Comparison of ENCODE assay signal across 9 mouse cellular contexts in genomic region chr10:122046904-122047726, GRCm38 (mm10). TPM values are rescaled to one million over a fixed set of nuclear protein-coding genes. Genes with fewer than 3 reads are reported as not detected.
A peak's percentile ranks its signal among the peaks of the same experiment; 100 is the strongest.
DNase-seq lines count a peak whose midpoint lies in the region; ATAC-seq lines count a peak whose summit lies in the region.
"Had no signal": no experiment of that assay in that cellular context is flagged by ENCODE, and none has a peak within 500 bp of the region (broad histone marks: within the 10 kb centered on the region; RNA-seq: fewer than 3 reads in every experiment).

Gene Srgap1, minus strand, starts transcription at chr10:122047315.

- peak within 1 kb of the TSS; percentile 78 for H3K4me2 ChIP-seq in embryonic facial prominence, embryonic 12.5 days (replicated peaks)
- peak within 1 kb of the TSS; percentile 68 for H3K4me2 ChIP-seq in kidney, embryonic 14.5 days (replicated peaks; ENCODE audit: low read depth, low read length)
- H3K4me2 ChIP-seq in liver, embryonic 11.5 days = peak within 1 kb of the TSS; percentile 87

- peaks cover 13% of the 10 kb centered on the region for H3K4me1 ChIP-seq in embryonic facial prominence, embryonic 12.5 days
- peaks cover 24% of the 10 kb centered on the region; the same call in 1 of the 2 replicates for H3K4me1 ChIP-seq in heart, embryonic 10.5 days
- H3K4me1 ChIP-seq in kidney, embryonic 14.5 days (ENCODE audit: control insufficient read depth, insufficient read depth, low read length) = 0 out of 2 replicates have a peak, but pooled peaks cover 4% of the 10 kb centered on the region
- H3K4me1 ChIP-seq in liver, embryonic 11.5 days (replicated peaks; ENCODE audit: control insufficient read depth, insufficient read depth, low read length) = no peaks in the 10 kb centered on the region

- H3K27ac ChIP-seq in embryonic facial prominence, embryonic 12.5 days = peak within 1 kb of the TSS; percentile 84
- peak within 1 kb of the TSS; percentile 93 for H3K27ac ChIP-seq in heart, embryonic 10.5 days
- H3K27ac ChIP-seq in kidney, embryonic 14.5 days (ENCODE audit: low read depth, low read length) = peak within 1 kb of the TSS; percentile 85
- peak within 1 kb of the TSS; percentile 13; the same call in 1 of the 2 replicates for H3K27ac ChIP-seq in liver, embryonic 11.5 days (ENCODE audit: low read depth, low read length)

- H3K4me3 ChIP-seq in embryonic facial prominence, embryonic 12.5 days = peak within 1 kb of the TSS; percentile 78
- H3K4me3 ChIP-seq in heart, embryonic 10.5 days = peak within 1 kb of the TSS; percentile 81
- H3K4me3 ChIP-seq in kidney, embryonic 14.5 days (ENCODE audit: low read length) = peak within 1 kb of the TSS; percentile 80
- H3K4me3 ChIP-seq in liver, embryonic 11.5 days (ENCODE audit: low read depth, low read length) = peak within 1 kb of the TSS; percentile 71

- peak; percentile 86 for ATAC-seq in embryonic facial prominence, embryonic 12.5 days (ENCODE audit: insufficient number of reproducible peaks, insufficient read depth, low FRiP score, low TSS enrichment)
- peak; percentile 84 for ATAC-seq in kidney, embryonic 14.5 days (ENCODE audit: low FRiP score, low TSS enrichment)
- ATAC-seq in liver, embryonic 11.5 days (replicated peaks; ENCODE audit: low FRiP score) = peak; percentile 71
- ATAC-seq in monocyte, adult 5-6 weeks (replicated peaks; ENCODE audit: insufficient number of reproducible peaks, low FRiP score, low TSS enrichment, poor library complexity, severe bottlenecking) = 0 out of 2 replicates have a peak, but pooled peaks have one; percentile 27

- no peaks in the 10 kb centered on the region for H3K9me3 ChIP-seq in embryonic facial prominence, embryonic 12.5 days
- H3K9me3 ChIP-seq in heart, embryonic 10.5 days = no peaks in the 10 kb centered on the region
- no peaks in the 10 kb centered on the region for H3K9me3 ChIP-seq in kidney, embryonic 14.5 days (ENCODE audit: control insufficient read depth, low read length)
- no peaks in the 10 kb centered on the region for H3K9me3 ChIP-seq in liver, embryonic 11.5 days (ENCODE audit: control insufficient read depth, low read length)

- H3K9ac ChIP-seq in embryonic facial prominence, embryonic 12.5 days = peak within 1 kb of the TSS; percentile 80
- H3K9ac ChIP-seq in kidney, embryonic 14.5 days (ENCODE audit: low read depth, low read length) = peak within 1 kb of the TSS; percentile 92
- peak within 1 kb of the TSS; percentile 72 for H3K9ac ChIP-seq in liver, embryonic 11.5 days (ENCODE audit: low read depth, low read length)

- no peaks in the 10 kb centered on the region for H3K27me3 ChIP-seq in embryonic facial prominence, embryonic 12.5 days
- H3K27me3 ChIP-seq in heart, embryonic 10.5 days (ENCODE audit: insufficient read depth, poor library complexity, severe bottlenecking) = peaks cover 24% of the 10 kb centered on the region
- H3K27me3 ChIP-seq in kidney, embryonic 14.5 days (ENCODE audit: control insufficient read depth, insufficient read depth, low read length) = no peaks in the 10 kb centered on the region
- H3K27me3 ChIP-seq in liver, embryonic 11.5 days (replicated peaks; ENCODE audit: control insufficient read depth, insufficient read depth, low read length) = no peaks in the 10 kb centered on the region; the same call in 1 of the 2 replicates

- no peaks in the 10 kb centered on the region for H3K36me3 ChIP-seq in embryonic facial prominence, embryonic 12.5 days
- H3K36me3 ChIP-seq in heart, embryonic 10.5 days = 0 out of 2 replicates have a peak, but pooled peaks cover 2% of the 10 kb centered on the region
- 0 out of 2 replicates have a peak, but pooled peaks cover 2% of the 10 kb centered on the region for H3K36me3 ChIP-seq in kidney, embryonic 14.5 days (ENCODE audit: control insufficient read depth, insufficient read depth, low read length)
- no peaks in the 10 kb centered on the region for H3K36me3 ChIP-seq in liver, embryonic 11.5 days (ENCODE audit: control insufficient read depth, insufficient read depth, low read length)
- H3K36me3 ChIP-seq: G1E had no signal

- under 1% methylated on average over 63 of the region's 79 CpGs for WGBS in embryonic facial prominence, embryonic 12.5 days
- 0% methylated on average over 66 of the region's 79 CpGs for WGBS in heart, embryonic 10.5 days
- WGBS in kidney, embryonic 14.5 days = under 1% methylated on average over 59 of the region's 79 CpGs
- 0% methylated on average over 49 of the region's 79 CpGs for WGBS in liver, embryonic 11.5 days

- DNase-seq in spleen, postnatal 10 days (ENCODE audit: low spot score in 2 of 2) = peak; percentile 24 to 36
- no peak for DNase-seq in spleen, postnatal 14 days (ENCODE audit: low spot score in 2 of 2)
- peak; percentile 82 for DNase-seq in heart, embryonic 10.5 days (ENCODE audit: low spot score)
- peak; percentile 77 for DNase-seq in liver, embryonic 11.5 days (ENCODE audit: low spot score)
- peak; percentile 69 for DNase-seq in testis, postnatal 10 days (ENCODE audit: low spot score)

RNA-seq across cellular contexts. Expression of gene Srgap1, which starts in this region (rescaled TPM):
- 19.6 and 19.8 TPM in 2 replicates for polyA plus RNA-seq in embryonic facial prominence, embryonic 12.5 days (2016; fragmentation: Nextera tagmentation; extraction: Ambion mirVana)
- 5.5 and 6.8 TPM in 2 replicates for polyA plus RNA-seq in heart, embryonic 10.5 days (2016; fragmentation: Nextera tagmentation; extraction: Ambion mirVana)
- 18.7 and 20.5 TPM in 2 replicates for polyA plus RNA-seq in kidney, embryonic 14.5 days (2014; fragmentation: Nextera tagmentation; extraction: Ambion mirVana)
- 2.8 and 3.8 TPM in 2 replicates for polyA plus RNA-seq in liver, embryonic 11.5 days (2014; fragmentation: Nextera tagmentation; extraction: Ambion mirVana)
- 0.10 TPM in 1 of 3 replicates, not detected in the others for total RNA-seq in monocyte, adult 5-6 weeks (2017)
- polyA plus RNA-seq: G1E had no signal

Comparison
In these comparisons a context has a peak if more than half of its experiments do, and no peak if none do; other contexts are left out.
1. DNase-seq: peak in spleen, postnatal 10 days (2 of 2), heart, embryonic 10.5 days (single experiment), liver, embryonic 11.5 days (single experiment) and testis, postnatal 10 days (single experiment); none in spleen, postnatal 14 days (0 of 2).
2. Peak in ATAC-seq in monocyte, adult 5-6 weeks; RNA of the gene not detected or under 1 TPM.
3. ATAC-seq: peak in every context shown above with its lines; median percentile 86 in embryonic facial prominence, embryonic 12.5 days; 84 in kidney, embryonic 14.5 days; 71 in liver, embryonic 11.5 days; 27 in monocyte, adult 5-6 weeks.
4. H3K27ac ChIP-seq: peak in every context shown above with its lines; median percentile 93 in heart, embryonic 10.5 days; 85 in kidney, embryonic 14.5 days; 84 in embryonic facial prominence, embryonic 12.5 days; 13 in liver, embryonic 11.5 days.
5. Peak in every context shown above with its lines, with median percentiles within 50 percentile points of each other: H3K4me2 ChIP-seq, H3K4me3 ChIP-seq and H3K9ac ChIP-seq.